35 mouse cellular contexts compared by ENCODE assay signal in genomic region chr16:37355621-37356020, GRCm38 (mm10). TPM values are rescaled to one million over a fixed set of nuclear protein-coding genes. Genes with fewer than 3 reads are reported as not detected.
A peak's percentile ranks its signal among the peaks of the same experiment; 100 is the strongest.
DNase-seq lines count a peak whose midpoint lies in the region; ATAC-seq lines count a peak whose summit lies in the region.
"Had no signal": no experiment of that assay in that cellular context is flagged by ENCODE, and none has a peak within 500 bp of the region (broad histone marks: within the 10 kb centered on the region; RNA-seq: fewer than 3 reads in every experiment).

No protein-coding gene starts in this region.

- 90% methylated on average over 3 of the region's 3 CpGs for WGBS in embryonic facial prominence, embryonic 10.5 days
- WGBS in forebrain, embryonic 14.5 days = 87% methylated on average over 3 of the region's 3 CpGs

- ATAC-seq in megakaryocyte, adult 5-6 weeks (ENCODE audit: poor library complexity, severe bottlenecking) = no peak
- ATAC-seq in forebrain, embryonic 14.5 days = no peak
- ATAC-seq: inflammation-experienced regulatory T-cells, adult 6 months; liver, embryonic 12.5 days; liver, postnatal 0 days had no signal

- peak; percentile 63 for DNase-seq in heart, adult 11 months
- no peak for DNase-seq in heart, adult 18-20 months
- peak; percentile 48 for DNase-seq in cerebellum, adult 8-10 months
- peak; percentile 54 to 58 for DNase-seq in cerebellum, postnatal 25 days
- no peak for DNase-seq in embryonic facial prominence, embryonic 10.5 days (ENCODE audit: low spot score)
- no peak for DNase-seq in forebrain, embryonic 14.5 days (ENCODE audit: low spot score)
- DNase-seq: adrenal gland, adult 8-10 months; gastrocnemius, postnatal 10 days; kidney, adult 2 months; kidney, postnatal 4 days; layer of hippocampus, adult 9-11 months; liver, postnatal 0 days; lung, postnatal 36 days; midbrain, embryonic 14.5 days; right cerebral cortex, adult 18-20 months; right cerebral cortex, postnatal 4 days; thymus, adult 18-20 months; thymus, postnatal 25 days had no signal

- no peaks in the 10 kb centered on the region for H3K36me3 ChIP-seq in megakaryocyte, embryonic 14.5 days (replicated peaks; ENCODE audit: low read length)
- H3K36me3 ChIP-seq in embryonic facial prominence, embryonic 10.5 days (replicated peaks) = no peaks in the 10 kb centered on the region
- no peaks in the 10 kb centered on the region for H3K36me3 ChIP-seq in forebrain, embryonic 14.5 days (ENCODE audit: control insufficient read depth, insufficient read depth, low read length)
- H3K36me3 ChIP-seq: embryonic facial prominence, embryonic 15.5 days; forebrain, embryonic 12.5 days; G1E; heart, embryonic 10.5 days; heart, embryonic 15.5 days; liver, embryonic 12.5 days had no signal

- H3K27ac ChIP-seq in embryonic facial prominence, embryonic 10.5 days (replicated peaks) = no peak overlapping the region
- H3K27ac ChIP-seq in forebrain, embryonic 14.5 days (ENCODE audit: low read depth, low read length) = no peak overlapping the region
- H3K27ac ChIP-seq: embryonic facial prominence, embryonic 15.5 days; forebrain, embryonic 12.5 days; heart, embryonic 10.5 days; heart, embryonic 15.5 days; hindbrain, embryonic 12.5 days; liver, embryonic 12.5 days; stomach, postnatal 0 days had no signal

- H3K4me1 ChIP-seq in megakaryocyte, embryonic 14.5 days = no peaks in the 10 kb centered on the region
- H3K4me1 ChIP-seq in embryonic facial prominence, embryonic 10.5 days = no peaks in the 10 kb centered on the region
- H3K4me1 ChIP-seq in forebrain, embryonic 14.5 days (ENCODE audit: control insufficient read depth, insufficient read depth, low read length) = no peaks in the 10 kb centered on the region
- H3K4me1 ChIP-seq: embryonic facial prominence, embryonic 15.5 days; forebrain, embryonic 12.5 days; heart, embryonic 10.5 days; heart, embryonic 15.5 days; hindbrain, embryonic 12.5 days; liver, embryonic 12.5 days had no signal

- H3K27me3 ChIP-seq in megakaryocyte, embryonic 14.5 days (replicated peaks) = no peaks in the 10 kb centered on the region
- H3K27me3 ChIP-seq in embryonic facial prominence, embryonic 10.5 days (replicated peaks; ENCODE audit: low read depth, poor library complexity, severe bottlenecking) = no peaks in the 10 kb centered on the region
- H3K27me3 ChIP-seq in forebrain, embryonic 14.5 days (replicated peaks; ENCODE audit: control insufficient read depth, insufficient read depth, low read length) = no peaks in the 10 kb centered on the region
- H3K27me3 ChIP-seq: embryonic facial prominence, embryonic 15.5 days; forebrain, embryonic 12.5 days; heart, embryonic 15.5 days; hindbrain, embryonic 12.5 days; liver, embryonic 12.5 days had no signal

- H3K4me3 ChIP-seq in megakaryocyte, embryonic 14.5 days (replicated peaks) = peak overlapping the region; percentile 1
- H3K4me3 ChIP-seq in embryonic facial prominence, embryonic 10.5 days = no peak overlapping the region
- no peak overlapping the region for H3K4me3 ChIP-seq in forebrain, embryonic 14.5 days (ENCODE audit: low read depth, low read length)
- H3K4me3 ChIP-seq: embryonic facial prominence, embryonic 15.5 days; forebrain, embryonic 12.5 days; heart, embryonic 10.5 days; heart, embryonic 15.5 days; hindbrain, embryonic 12.5 days; liver, embryonic 12.5 days had no signal

- H3K9ac ChIP-seq in forebrain, embryonic 14.5 days (ENCODE audit: low read length) = no peak overlapping the region
- H3K9ac ChIP-seq: embryonic facial prominence, embryonic 15.5 days; forebrain, embryonic 12.5 days; heart, embryonic 15.5 days; hindbrain, embryonic 12.5 days; liver, embryonic 12.5 days; liver, postnatal 0 days had no signal

- no peak overlapping the region for H3K4me2 ChIP-seq in forebrain, embryonic 14.5 days (ENCODE audit: low read length)
- H3K4me2 ChIP-seq: embryonic facial prominence, embryonic 15.5 days; forebrain, embryonic 12.5 days; heart, embryonic 15.5 days; hindbrain, embryonic 12.5 days; liver, embryonic 12.5 days had no signal

- H3K9me3 ChIP-seq in megakaryocyte, embryonic 14.5 days = peaks cover 4% of the 10 kb centered on the region
- no peaks in the 10 kb centered on the region for H3K9me3 ChIP-seq in embryonic facial prominence, embryonic 10.5 days
- H3K9me3 ChIP-seq in forebrain, embryonic 14.5 days (replicated peaks; ENCODE audit: control insufficient read depth, low read length) = no peaks in the 10 kb centered on the region
- H3K9me3 ChIP-seq: embryonic facial prominence, embryonic 15.5 days; forebrain, embryonic 12.5 days; G1E; heart, embryonic 10.5 days; heart, embryonic 15.5 days; liver, embryonic 12.5 days had no signal

RNA-seq across cellular contexts. Expression of gene Stxbp5l, which starts 29.1 kb away (rescaled TPM):
- not detected for total RNA-seq in heart, adult 18-20 months (2021)
- polyA plus RNA-seq in megakaryocyte, embryonic 14.5 days (2012; ENCODE audit: insufficient read depth, low replicate concordance) = not detected in 2 replicates
- total RNA-seq in megakaryocyte, adult 5-6 weeks (2015) = not detected in 2 replicates
- total RNA-seq in megakaryocyte, adult 5-6 weeks (2017) = not detected in 2 replicates
- polyA plus RNA-seq in embryonic facial prominence, embryonic 10.5 days (2016; fragmentation: Nextera tagmentation; extraction: Ambion mirVana) = 1.00 and 1.3 TPM in 2 replicates
- 3.0 and 5.0 TPM in 2 replicates for polyA plus RNA-seq in forebrain, embryonic 14.5 days (2014; fragmentation: Nextera tagmentation; extraction: Ambion mirVana)
- total RNA-seq: common myeloid progenitor, adult 5-6 weeks; heart, postnatal 25 days; megakaryocyte-erythroid progenitor cell, adult 5-6 weeks; neutrophil, adult 5-6 weeks had no signal
- polyA plus RNA-seq: G1E; gonadal fat pad, adult 2 months; liver, postnatal 0 days; spleen, adult 2 months had no signal

Comparison
In these comparisons a context has a peak if more than half of its experiments do, and no peak if none do; other contexts are left out.
1. DNase-seq: peak in heart, adult 11 months (single experiment), cerebellum, adult 8-10 months (single experiment) and cerebellum, postnatal 25 days (2 of 2); none in heart, adult 18-20 months (0 of 2), embryonic facial prominence, embryonic 10.5 days (single experiment) and forebrain, embryonic 14.5 days (single experiment).